Mouse (Mus musculus) liver, embryonic 14.5 days (tissue): ENCODE measurements at regions not wholly inside any gene's neighbourhood (a gene's known extent, or its start where the extent isn't known, plus 50 kb on each side); places are given as distances from the start of the nearest gene placed in this dataset.

Experiments used
- CTCF ChIP-seq: IDR thresholded peaks from 2 replicates; pipeline ENCODE4 v1.5.1; 2016; ENCODE audit warnings: antibody characterized with exemption, low read depth, control low read depth
- EP300 ChIP-seq: IDR thresholded peaks from 2 replicates; pipeline ENCODE4 v1.6.1; 2016; ENCODE audit warnings: antibody characterized with exemption, low read depth

- no peak for TF ChIP-seq CTCF
- no peak for TF ChIP-seq EP300
These were observed 336.0 kb downstream of the Prr30 start for GRCm38 (mm10) chr14:100864164-100864563.
